Mouse (Mus musculus) granulocyte monocyte progenitor cell, adult 5-6 weeks (primary cell): Measurements from ENCODE around the gene Gm10645. TPM values are rescaled to one million over a fixed set of nuclear protein-coding genes. Genes with fewer than 3 reads are reported as not detected.

Source experiments
- ATAC-seq: replicated peaks from 2 replicates; pipeline ENCODE4 v1.8.0; 2016; ENCODE audit warnings: mild to moderate bottlenecking, moderate TSS enrichment, inconsistent platforms; ENCODE audit not compliant: poor library complexity, severe bottlenecking
- total RNA-seq, 2 experiments: library from RNA; stranded (forward) in 1 of 2; stranded (reverse) in 1 of 2; fragments of 200-712, 200-1000 nt in 1 of 2; fragments of >200 nt in 1 of 2; fragmentation: Nextera tagmentation in 1 of 2; gene quantifications; 2 replicates each; pipeline ENCODE4 v1.2.3; 2014 to 2017

Gene Gm10645
- total RNA-seq, 2 experiments from 2014 or later = not detected

DNA sequence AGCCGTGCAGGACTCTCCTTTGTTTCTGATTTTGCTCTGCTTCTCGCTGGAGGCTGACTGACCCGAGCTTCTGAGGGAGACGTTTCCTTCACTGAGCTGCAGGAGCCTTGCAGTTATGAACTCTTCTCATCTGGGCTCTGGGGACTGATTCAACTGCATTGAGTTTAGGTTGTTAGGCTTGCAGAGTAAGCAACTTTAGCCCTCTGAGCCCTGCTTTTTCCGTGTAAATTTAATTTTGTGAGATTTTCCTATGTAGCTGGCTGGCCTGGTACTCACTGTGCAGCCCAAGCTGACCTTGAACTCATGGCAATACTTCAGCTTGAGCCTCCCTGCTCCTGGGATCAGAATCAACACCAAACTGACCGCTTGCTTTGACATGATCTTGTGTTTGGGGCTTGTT, 4.9 kb upstream of the Gm10645 start:
- ATAC-seq = no peak

DNA sequence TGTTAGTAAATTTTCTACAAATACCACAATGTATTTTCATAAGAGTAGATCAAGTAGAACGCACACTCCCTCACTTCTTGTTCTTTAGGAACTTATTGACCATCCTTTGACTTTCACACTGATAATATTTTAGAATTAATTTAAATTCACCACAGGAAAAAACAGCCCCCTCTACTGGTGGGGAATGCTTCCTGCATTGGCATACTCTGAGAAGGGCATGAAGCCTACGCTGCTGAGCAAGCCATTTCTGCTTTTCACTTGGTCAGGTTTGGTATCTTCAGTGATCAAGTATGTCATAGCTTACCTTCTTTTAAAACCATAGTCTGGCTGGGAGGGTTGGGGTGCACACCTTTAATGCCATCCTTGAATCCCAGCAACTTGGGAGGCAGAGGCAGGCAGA, 3.7 kb upstream of the Gm10645 start:
- ATAC-seq = peak; percentile 24; the same call in 1 of the 2 replicates

DNA sequence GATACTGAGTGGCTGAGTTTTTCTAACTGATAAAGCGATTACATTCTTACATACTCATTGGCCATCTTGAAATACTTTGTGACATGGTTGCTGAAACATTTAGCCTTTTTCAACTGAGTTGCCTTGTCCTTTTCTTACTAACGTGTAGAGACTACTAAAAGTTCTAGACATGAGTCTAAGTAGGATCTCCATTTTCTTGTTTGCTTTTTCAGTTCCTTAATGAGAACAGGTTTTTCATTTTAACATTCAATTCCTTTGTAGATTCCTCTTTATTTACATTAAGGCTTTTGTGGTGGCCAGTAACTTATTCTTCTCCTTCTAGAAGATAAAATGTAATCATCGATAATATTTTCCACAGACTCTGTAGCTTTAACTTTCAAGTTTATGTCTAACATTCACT, 3.2 kb upstream of the Gm10645 start:
- no peak for ATAC-seq

DNA sequence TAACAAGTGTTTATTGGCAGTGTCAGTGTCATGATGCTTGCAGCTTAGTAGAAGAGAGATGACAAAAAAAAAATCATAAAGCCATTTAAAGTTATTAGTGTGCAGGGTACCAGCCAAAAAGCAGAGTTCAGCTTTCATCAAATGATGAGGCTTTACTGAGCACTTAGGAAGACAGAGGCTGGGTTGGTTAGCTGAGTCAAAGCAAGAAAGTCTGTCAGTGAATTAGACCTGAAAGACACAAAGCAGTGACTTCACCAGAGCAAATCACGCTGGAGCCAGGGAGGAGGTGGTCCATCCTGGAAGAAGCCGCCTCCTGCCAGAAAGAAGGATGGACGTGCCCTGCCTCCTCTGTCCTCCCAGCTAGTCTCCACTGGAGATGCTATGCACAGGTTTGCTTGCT, 2.0 kb upstream of the Gm10645 start:
- no peak for ATAC-seq

DNA sequence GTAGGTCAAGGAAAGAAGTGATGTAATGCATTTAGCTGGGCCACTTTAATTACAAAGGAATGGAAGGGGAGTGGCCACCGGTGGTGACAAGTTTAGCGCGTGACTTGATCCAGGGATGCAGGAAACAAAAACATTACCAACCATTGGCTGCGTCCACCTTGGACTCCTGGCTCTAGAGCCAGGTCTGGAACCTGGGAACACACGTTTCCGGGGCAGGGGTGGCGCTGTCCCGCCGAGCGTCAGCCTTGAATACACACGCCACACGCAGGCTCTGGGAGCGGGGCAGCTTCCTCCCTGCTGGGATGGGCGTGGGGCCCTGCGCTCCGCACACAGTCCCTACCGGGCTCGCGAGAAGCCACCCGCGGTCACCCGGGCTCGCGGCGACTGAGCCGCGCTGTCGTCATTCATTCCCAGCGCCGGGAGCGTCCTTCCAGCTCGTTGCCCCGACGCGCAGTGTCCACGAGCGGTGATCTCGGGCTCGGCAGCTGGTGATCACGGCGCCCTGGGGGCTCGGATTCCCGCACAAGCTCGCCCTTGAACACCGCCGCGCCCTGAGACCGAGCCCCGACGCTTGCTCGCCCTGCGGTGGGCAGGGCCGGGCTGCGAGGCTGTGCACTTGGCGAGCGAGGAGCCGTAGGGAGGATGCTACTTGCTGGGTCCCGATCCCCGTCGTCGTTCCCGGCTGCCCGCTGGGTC, 587 bp downstream of the Gm10645 start, which contains the start of gene Tbc1d9:
Gene Tbc1d9, plus strand, starts transcription at position 118 of the 696 bp plus-strand sequence.
- ATAC-seq = peak; percentile 91

DNA sequence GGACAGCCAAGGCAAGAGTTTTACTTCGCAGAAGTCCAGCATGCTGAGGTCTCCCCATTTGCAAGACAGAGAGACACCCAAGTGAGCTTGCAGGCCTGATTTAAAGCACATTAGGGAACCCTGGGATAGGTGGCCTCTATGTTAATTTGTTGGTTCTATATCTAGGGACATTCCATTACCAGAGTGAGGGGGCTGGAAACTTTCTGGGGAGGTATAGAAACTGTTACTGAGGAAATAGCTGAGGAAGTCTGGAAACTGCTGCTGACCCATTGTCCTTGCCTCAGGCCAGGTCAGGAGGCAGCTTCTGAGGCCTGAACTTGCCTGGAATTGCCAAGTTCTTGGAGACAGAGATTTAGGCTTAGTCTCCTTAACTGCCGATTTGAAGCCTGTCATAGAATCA, 5.4 kb downstream of the Gm10645 start:
- ATAC-seq = no peak

DNA sequence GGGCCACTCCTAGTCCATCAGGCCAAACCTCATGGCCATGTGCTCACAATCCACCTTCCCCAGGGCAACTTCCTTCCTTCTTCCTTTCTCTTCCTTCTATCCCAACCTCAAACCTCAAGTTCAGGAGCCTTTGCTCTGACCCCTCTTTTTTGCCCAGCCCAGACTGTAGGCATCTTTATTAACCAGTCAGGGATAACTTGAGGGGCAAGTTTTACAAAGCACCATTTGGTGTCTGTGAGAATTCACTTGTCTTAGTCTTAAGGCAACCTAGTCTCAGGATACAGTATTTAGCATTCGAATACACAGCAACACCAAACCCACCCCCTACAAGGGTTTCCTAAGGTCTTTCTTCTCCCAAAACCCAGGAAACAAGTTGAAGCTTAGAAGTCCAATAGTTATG, 6.4 kb downstream of the Gm10645 start:
- 0 out of 2 replicates have a peak, but pooled peaks have one; percentile 17 for ATAC-seq

DNA sequence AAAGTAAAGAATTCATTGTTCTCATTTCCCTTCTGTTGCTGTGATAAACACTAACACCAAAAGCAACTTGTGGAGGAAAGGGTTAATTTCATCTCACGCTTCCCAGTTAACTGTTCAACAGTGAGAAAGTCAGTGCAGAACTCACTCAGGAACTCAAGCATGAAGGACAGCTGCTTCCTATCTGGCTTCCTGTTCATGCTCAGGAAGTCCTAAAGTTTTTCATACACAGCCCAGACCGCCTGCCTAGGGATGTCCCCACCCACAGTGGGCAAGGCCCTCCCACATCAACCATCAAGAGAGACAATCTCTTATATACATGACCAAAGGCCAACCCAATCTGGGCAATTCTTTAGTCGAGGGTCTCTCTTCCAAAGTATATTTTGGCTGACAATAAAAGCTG, 7.0 kb downstream of the Gm10645 start:
- peak; percentile 30; the same call in 1 of the 2 replicates for ATAC-seq

DNA sequence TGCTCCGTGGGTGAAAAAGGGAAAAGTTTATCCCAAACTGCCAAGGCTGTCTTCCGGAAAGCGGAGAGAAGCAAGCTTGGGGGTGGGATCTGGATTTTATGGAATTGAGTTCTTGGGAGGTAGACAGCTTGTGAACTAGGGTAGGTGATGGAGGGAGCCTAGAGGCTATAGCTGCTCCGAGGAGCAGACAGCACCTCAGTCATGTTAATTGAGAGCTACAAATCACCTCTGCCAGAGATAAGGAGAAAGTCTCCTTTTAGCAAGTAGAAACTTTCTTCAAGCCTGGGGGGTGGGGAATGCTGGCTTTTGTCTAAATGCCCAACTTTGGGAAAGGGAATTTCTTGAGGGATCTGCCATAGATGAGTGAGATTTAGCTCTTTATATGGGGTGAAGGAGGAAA, 10.9 kb downstream of the Gm10645 start:
- ATAC-seq = no peak

DNA sequence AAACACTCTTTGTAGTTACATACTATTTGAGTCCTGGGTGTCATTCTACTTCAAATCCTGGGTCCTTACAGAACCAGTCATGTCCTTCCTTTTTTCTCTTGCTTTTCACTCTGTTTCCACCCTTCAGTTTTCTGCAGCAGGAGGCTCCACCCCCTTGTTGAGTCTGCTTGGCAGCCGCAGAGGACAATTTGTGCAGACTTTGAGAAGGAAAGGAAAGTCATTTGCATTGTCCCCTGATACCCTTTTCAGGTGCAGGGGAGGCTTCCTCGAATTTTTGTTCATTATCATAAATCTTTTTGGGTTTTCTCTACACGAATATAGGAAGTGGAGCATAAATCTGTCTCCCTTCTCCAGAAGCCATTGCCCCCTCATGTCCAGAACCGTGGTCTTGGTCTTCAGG, 13.5 kb downstream of the Gm10645 start:
- peak; percentile 40; the same call in 1 of the 2 replicates for ATAC-seq

DNA sequence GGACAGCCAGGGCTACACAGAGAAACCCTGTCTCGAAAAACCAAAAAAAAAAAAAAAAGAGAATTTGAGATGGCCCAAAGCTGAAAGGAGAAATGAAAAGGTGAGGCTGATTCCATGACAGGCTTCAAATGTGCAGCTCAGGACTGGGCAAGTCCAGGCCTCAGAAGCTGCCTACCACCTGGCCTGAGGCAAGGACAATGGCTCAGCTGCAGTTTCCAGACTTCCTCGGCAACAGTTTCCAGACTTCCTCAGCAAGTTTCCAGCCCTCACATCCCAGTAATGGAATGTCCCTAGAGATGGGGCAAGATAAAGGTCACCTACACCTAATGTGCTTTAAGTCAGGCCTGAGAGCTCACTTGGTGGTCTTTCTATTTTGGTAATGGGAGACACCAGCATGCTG, 13.9 kb downstream of the Gm10645 start:
- no peak for ATAC-seq

DNA sequence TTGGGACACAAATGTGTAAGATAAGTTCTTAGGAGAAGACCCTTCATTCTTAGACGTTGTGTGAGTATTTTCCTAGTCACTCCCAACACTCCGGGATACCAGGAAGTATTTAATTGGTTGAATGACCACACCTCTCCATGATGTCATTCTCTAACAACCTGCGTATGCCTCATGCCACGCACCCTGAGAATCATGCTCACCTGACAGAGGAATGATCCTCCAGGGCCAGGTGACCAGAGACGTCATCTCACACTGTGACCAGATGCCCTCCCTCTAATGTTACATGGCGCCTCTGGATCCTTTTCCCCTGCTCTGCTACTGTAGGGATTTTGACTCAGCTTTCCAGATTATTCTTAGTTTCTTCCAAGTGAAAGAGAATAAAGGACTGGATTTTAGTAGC, 16.8 kb downstream of the Gm10645 start:
- ATAC-seq = no peak

DNA sequence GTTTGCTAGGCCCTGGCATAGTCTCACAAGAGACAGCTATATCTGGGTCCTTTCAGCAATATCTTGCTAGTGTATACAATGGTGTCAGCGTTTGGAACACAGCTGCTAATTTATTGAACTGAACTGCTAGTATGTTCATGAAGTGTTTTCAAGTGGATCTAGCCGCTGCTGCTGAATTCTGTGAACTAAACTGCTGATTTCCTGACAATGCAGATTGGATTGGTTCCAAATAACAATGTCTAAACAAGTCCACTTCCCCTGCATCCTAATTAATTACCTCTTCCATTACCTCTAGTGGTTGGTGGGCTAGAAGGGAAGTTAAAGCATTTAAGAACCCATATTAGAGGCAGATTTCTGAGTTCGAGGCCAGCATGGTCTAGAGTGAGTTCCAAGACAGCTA, 20.5 kb downstream of the Gm10645 start:
- ATAC-seq = no peak

DNA sequence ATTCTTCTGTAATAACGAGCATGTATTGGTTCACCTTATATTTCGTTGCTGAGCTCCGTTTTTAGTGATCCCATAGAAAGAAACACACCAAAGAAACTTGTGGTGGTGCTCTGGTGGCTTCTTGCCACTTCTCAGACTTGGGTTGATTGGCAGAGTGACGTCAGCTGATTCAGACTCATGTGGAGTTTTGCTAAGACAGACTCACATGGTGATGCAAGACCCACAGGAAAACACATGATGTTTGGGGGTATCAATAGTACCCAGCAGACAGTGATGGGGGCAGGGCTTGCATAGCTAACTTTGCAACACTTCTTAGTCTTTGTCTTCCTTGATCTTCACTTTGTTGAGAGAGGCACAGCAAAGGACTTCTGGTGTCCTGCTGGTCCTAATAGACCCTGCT, 21.4 kb downstream of the Gm10645 start:
- ATAC-seq = peak; percentile 34

DNA sequence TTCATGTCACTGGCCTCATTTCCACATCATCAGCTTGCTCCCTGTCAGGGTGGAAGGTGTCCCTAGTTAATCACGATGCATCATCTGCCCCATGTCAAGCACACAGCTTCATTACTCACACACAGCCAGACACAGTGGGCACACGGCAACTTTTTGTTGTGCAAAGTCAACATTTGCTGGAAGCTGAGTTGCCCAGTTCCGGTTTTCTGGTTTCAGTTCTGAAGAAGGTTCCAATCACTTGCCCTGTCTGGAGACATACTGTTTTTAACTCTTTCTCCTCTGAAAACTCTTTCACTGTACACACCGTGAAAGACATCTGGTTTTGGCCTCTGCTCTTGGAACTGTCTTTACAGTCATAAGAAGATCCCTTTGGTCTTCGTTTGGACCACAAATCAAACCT, 24.6 kb downstream of the Gm10645 start:
- ATAC-seq = peak; percentile 87

DNA sequence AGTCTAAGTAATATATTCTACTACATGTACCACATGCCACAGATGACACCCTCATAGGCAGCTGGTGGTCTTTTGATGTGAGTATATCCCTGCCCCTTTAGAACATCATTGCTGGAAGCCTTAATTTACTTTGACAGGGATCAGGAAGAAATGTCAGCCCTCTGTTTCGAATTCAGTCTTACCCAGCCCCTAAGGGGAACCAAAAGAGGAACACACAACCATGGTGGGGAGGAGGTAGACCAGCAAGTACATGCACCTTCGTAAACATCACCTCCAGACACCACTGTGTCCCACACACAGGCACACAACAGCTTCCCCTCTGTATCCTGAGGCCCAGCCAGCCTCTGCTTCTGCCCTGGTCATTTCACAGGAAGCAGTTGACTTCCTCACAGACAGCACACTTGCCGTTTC, 25.3 kb downstream of the Gm10645 start:
- ATAC-seq = peak; percentile 87

DNA sequence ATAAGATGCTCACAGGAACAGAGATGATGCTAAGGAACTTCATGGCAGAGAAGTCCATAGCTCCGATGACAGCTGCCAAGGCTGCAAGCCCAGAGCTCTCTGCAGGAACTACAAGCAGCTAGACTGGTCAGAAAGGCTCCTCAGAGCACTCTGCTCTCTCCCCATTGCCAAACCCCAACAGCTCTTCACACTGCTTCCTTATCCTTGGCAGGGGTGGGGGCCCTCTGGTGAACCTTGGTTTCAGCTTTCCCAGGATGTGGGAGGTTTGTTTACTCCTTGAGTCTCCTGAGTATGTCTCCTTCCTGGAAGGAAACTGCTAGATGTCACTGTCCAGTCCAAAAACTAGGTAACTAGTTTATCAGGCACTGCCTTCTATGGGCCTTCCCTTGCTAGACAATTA, 25.9 kb downstream of the Gm10645 start:
- ATAC-seq = peak; percentile 28; the same call in 1 of the 2 replicates

DNA sequence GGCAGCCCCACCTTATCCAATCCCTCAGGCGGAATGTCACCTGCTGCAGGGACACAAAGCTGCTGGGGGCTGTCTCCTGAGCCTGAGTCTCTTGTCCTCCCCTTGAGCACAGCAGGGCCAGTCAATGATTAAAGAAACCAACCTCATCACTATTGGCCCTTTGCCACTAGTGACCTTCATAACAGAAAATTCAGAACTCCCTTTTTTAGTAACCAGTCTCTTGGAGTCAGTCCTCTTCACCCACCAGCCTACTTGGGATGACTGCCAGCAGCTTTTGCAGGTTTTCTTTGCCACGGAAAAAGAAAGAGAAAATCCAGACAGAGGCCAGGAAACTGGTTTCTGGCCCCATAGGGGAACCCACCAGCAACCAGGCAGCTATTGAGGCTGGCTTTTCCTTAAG, 30.9 kb downstream of the Gm10645 start:
- ATAC-seq = no peak
